Mouse (Mus musculus): ENCODE measurements around the gene Gm813.

Gene Gm813

GRCm38 (mm10) chr16:58604680-58605079 is 12.1 kb downstream of the Gm813 start:
- no peak for DNase-seq (ENCODE audit: low spot score)

GRCm38 (mm10) chr16:58603831-58604230 is 12.9 kb downstream of the Gm813 start:
- no peak for DNase-seq (ENCODE audit: low spot score)

- no peak for DNase-seq (ENCODE audit: low spot score)
These were observed 15.9 kb downstream of the Gm813 start for GRCm38 (mm10) chr16:58600846-58601245.

GRCm38 (mm10) chr16:58591299-58591698 is 25.5 kb downstream of the Gm813 start:
- no peak for DNase-seq (ENCODE audit: low spot score)

GRCm38 (mm10) chr16:58589444-58589843 is 27.3 kb downstream of the Gm813 start:
- no peak for DNase-seq (ENCODE audit: low spot score)

- no peak for DNase-seq (ENCODE audit: low spot score)
These were observed 42.6 kb downstream of the Gm813 start for GRCm38 (mm10) chr16:58573949-58574722.

GRCm38 (mm10) chr16:58570694-58571264 is 46.0 kb downstream of the Gm813 start:
- DNase-seq (ENCODE audit: low spot score): no peak

Data from ovary, adult 18-20 months (tissue).